Mouse (Mus musculus): ENCODE results near the gene Fam129b.

DNA sequence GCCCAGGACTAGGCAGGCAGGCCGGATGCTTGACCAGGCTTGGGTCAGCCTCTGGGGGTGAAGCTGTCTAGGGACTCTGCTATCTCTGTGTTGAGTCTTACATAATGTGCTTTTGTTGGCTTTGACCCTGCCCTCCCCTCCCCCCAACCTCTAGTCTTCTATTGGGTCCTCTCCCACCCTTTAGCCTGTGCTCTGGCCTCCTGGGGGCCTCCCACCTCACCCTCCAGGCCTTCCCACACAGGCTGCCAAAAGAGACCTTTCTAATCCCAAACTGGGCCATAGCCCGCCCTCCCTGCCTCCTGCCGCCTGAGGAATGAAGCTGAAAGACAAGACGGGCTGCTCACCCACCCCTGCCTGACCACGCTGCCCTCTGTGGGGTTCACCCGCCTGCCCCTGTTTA lies 5.1 kb downstream of the Fam129b start:
- no peak for TF ChIP-seq POLR2A (IDR thresholded peaks at IDR 0.05; ENCODE audit: low read depth, low read length)
- TF ChIP-seq CTCF (conservative IDR thresholded peaks at IDR 0.05; ENCODE audit: insufficient read depth, insufficient read length, low read depth, low read length), result no peak

Measured in kidney, adult 2 months (tissue).